Mouse (Mus musculus) spleen, adult 18-20 months (tissue): Measurements from ENCODE around the gene Agtrap.
"Not testable (repeated sequence)": the region's sequence is repeated elsewhere in the genome, so short reads cannot be mapped to it uniquely, and the experiment has no call there.

ENCODE experiments used
- DNase-seq, 2 experiments: peaks; one replicate each; pipeline ENCODE4 v3.0.0; 2022; ENCODE audit warnings: mixed read lengths in 2 of 2

Gene Agtrap

GRCm38 (mm10) chr4:148044113-148044512, 43.7 kb downstream of the Agtrap start:
- DNase-seq, result no peak

- DNase-seq, result not testable (repeated sequence)
These were observed 44.5 kb downstream of the Agtrap start for GRCm38 (mm10) chr4:148043327-148043726.

GRCm38 (mm10) chr4:148041611-148042191, 46.1 kb downstream of the Agtrap start:
- DNase-seq, result peak in 1 of 2 experiments; percentile 21

- peak; percentile 27 to 38 for DNase-seq
These were observed 46.8 kb downstream of the Agtrap start for GRCm38 (mm10) chr4:148040933-148041610.

GRCm38 (mm10) chr4:148040029-148040830, 47.6 kb downstream of the Agtrap start:
- DNase-seq, result no peak

- DNase-seq, result peak in 1 of 2 experiments; percentile 11
These were observed 48.4 kb downstream of the Agtrap start for GRCm38 (mm10) chr4:148039254-148040028.

GRCm38 (mm10) chr4:148038600-148039253, 49.1 kb downstream of the Agtrap start, which contains the start of the genes Clcn6 and Mthfr:
Gene Clcn6 (minus strand): TSS chr4:148038821.
Gene Mthfr (plus strand): TSS chr4:148039077.
- peak; percentile 97 to 99 for DNase-seq

- DNase-seq, result no peak
These were observed 49.7 kb downstream of the Agtrap start for GRCm38 (mm10) chr4:148038079-148038599.

- DNase-seq, result no peak
These were observed 52.4 kb downstream of the Agtrap start for GRCm38 (mm10) chr4:148035440-148035839.

- no peak for DNase-seq
These were observed 53.9 kb downstream of the Agtrap start for GRCm38 (mm10) chr4:148033858-148034410.

GRCm38 (mm10) chr4:148030506-148030905, 57.3 kb downstream of the Agtrap start:
- no peak for DNase-seq

GRCm38 (mm10) chr4:148029297-148029696, 58.5 kb downstream of the Agtrap start:
- DNase-seq, result no peak
